Mouse (Mus musculus) heart, postnatal 25 days (tissue): ENCODE results near the gene Ikzf1. TPM values are rescaled to one million over a fixed set of nuclear protein-coding genes. Genes with fewer than 3 reads are reported as not detected.

ENCODE experiments used
- DNase-seq: peaks from one replicate; pipeline ENCODE4 v3.0.0; 2022; ENCODE audit warnings: low spot score
- intact Hi-C: fragments of 180-260 bp; cut with DNase I; formaldehyde crosslinking; loops from one replicate; pipeline ENCODE4 v1.15.1; 2025
- total RNA-seq, 2 experiments: library from RNA; stranded (reverse); gene quantifications; 2 replicates each; pipeline ENCODE4 v1.2.3; 2021

Gene Ikzf1
- total RNA-seq, 2 experiments from 2014 or later: 1.8 to 2.2 TPM

GRCm38 (mm10) chr11:11744222-11744621 lies 59.4 kb downstream of the Ikzf1 start:
- intact Hi-C loops: loop anchor here (5.0 kb wide), 1 partner anchor 187 kb away; no protein-coding TSS in a partner anchor
- no peak for DNase-seq

- no peak for DNase-seq
These were observed 66.3 kb downstream of the Ikzf1 start for GRCm38 (mm10) chr11:11751091-11751490.

DNA sequence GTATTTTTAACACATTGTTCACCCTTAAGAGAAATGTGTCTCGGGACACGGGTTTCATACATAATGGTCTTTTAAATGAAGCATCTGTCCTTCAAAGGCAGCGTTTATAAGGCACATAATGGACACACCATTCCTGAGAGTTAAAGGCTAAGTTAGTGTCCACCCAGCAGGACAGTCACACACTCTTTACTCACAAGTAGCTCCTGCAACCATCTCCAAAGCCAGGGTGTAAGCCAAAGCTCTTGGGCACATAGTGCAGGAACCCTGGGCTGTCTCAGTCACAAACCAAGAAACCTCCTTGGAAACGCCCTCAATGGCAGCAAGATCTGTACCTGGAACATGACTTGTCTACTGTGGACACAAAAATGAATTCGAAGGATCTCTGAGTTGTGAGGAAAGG lies 68.1 kb downstream of the Ikzf1 start:
- DNase-seq: no peak
- intact Hi-C loops: no loop called here

More at GRCm38 (mm10) chr11:11751091-11751490, 66.3 kb downstream of the Ikzf1 start:
- intact Hi-C loops: no loop called here

GRCm38 (mm10) chr11:11758121-11758520 lies 73.3 kb downstream of the Ikzf1 start:
- intact Hi-C loops: no loop called here
- DNase-seq: no peak

DNA sequence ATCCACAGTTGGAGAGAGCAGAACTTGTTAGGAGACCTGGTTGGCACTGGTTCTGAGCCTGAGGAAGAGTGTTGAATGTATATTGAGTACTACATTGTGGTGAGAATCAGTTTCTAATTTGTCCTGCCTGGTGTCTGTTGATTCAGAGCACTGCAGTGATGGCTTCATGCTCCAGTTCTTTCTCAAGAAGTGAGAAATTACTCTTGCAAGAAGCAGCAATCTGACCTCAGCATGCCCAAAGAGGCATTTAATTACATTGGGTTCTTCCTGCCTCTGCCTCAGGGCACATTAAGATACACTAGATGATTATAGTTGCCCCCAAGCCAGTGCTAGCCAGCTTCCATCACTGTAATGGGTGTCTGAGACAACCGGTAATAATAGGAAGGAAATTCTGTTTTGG lies 74.1 kb downstream of the Ikzf1 start:
- DNase-seq: no peak
- intact Hi-C loops: no loop called here

- intact Hi-C loops: no loop called here
- DNase-seq: no peak
These were observed 78.4 kb downstream of the Ikzf1 start for GRCm38 (mm10) chr11:11763211-11763666.

DNA sequence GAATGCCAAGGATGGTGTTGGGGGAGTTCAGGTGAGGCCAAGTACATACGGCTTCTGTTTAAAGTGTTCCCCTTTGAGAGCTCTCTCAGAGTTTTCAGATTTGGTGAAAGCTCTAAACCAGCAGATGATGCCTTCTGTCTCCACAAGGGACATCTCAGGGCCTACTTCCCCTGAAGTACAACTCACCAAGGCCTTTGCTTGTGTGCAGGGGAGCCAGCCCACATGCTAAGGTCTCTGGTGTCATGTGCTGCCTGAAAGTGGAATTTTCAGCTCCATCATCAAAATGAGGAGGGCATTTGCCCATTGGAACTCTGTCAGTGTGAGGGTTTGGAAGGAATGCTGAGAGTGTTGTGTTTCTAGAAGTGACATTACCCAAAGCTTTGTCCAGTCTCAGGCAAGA lies 80.6 kb downstream of the Ikzf1 start:
- no peak for DNase-seq
- intact Hi-C loops: no loop called here

DNA sequence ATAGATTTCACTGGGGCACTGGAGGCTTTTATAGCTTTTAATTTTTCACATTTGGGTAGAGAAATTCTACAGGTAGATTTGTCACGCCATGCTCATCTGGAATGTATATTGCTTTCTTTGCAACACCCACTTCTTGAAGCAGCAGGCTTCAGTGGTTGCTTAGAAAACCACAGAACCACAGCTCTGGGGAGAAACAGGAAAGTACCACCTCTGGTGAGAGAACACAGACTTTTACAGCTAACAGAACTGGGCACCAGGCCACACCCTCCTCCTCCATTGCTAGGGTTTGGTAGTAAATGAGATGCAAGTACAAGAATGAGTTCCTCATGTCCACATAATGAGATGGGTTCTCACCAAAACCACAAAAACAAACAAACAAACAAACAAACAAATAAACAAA lies 81.3 kb downstream of the Ikzf1 start:
- intact Hi-C loops: no loop called here
- DNase-seq: no peak

- no peak for DNase-seq
- intact Hi-C loops: no loop called here
These were observed 81.9 kb downstream of the Ikzf1 start for GRCm38 (mm10) chr11:11766736-11767135.

DNA sequence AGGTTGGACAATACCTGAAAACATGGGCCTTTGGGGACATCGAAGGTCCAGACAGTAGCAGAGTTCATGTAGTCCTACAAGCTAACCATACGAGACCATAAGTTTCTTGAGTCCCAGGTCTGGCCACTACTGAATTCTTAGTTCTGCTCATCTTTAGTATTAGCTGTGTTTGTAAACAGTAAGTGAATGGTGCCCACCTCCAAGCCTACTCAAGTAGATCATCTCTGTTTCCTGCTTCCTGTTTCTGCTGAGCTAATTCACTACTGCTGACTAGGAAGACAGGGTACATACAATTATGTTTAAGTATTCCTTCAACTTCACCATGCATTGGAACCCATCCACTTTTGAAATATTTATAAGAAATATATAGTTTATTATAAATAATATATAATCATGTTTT lies 83.3 kb downstream of the Ikzf1 start:
- DNase-seq: no peak
- intact Hi-C loops: no loop called here

DNA sequence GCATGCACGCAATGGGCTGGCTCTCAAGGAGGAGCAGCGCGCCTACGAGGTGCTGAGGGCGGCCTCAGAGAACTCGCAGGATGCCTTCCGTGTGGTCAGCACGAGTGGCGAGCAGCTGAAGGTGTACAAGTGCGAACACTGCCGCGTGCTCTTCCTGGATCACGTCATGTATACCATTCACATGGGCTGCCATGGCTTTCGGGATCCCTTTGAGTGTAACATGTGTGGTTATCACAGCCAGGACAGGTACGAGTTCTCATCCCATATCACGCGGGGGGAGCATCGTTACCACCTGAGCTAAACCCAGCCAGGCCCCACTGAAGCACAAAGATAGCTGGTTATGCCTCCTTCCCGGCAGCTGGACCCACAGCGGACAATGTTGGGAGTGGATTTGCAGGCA lies 84.5 kb downstream of the Ikzf1 start:
- intact Hi-C loops: no loop called here
- no peak for DNase-seq

- no peak for DNase-seq
- intact Hi-C loops: no loop called here
These were observed 85.9 kb downstream of the Ikzf1 start for GRCm38 (mm10) chr11:11770691-11771090.

DNA sequence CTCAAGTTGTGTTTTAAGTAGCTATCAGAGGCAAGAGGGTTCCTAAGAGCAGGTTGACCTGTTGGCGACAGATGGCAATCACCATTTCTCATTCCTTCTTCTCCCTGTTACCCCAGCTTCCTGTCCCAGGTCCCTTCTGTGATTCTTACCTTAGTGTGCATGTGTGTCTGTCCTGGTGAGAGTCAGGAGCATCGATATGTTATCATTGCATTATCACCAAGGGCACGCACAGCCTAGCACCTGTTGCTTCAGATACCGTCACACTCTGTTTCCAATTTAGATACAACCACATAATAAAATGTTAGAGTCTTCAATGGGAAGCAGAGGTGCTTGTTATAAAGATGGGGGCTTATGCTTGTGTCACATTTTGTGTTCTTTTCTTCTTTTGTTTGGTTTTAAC lies 87.4 kb downstream of the Ikzf1 start:
- intact Hi-C loops: no loop called here
- no peak for DNase-seq

- DNase-seq: no peak
- intact Hi-C loops: no loop called here
These were observed 89.6 kb downstream of the Ikzf1 start for GRCm38 (mm10) chr11:11774384-11774783.

GRCm38 (mm10) chr11:11774893-11775292 lies 90.1 kb downstream of the Ikzf1 start:
- DNase-seq: no peak
- intact Hi-C loops: no loop called here

DNA sequence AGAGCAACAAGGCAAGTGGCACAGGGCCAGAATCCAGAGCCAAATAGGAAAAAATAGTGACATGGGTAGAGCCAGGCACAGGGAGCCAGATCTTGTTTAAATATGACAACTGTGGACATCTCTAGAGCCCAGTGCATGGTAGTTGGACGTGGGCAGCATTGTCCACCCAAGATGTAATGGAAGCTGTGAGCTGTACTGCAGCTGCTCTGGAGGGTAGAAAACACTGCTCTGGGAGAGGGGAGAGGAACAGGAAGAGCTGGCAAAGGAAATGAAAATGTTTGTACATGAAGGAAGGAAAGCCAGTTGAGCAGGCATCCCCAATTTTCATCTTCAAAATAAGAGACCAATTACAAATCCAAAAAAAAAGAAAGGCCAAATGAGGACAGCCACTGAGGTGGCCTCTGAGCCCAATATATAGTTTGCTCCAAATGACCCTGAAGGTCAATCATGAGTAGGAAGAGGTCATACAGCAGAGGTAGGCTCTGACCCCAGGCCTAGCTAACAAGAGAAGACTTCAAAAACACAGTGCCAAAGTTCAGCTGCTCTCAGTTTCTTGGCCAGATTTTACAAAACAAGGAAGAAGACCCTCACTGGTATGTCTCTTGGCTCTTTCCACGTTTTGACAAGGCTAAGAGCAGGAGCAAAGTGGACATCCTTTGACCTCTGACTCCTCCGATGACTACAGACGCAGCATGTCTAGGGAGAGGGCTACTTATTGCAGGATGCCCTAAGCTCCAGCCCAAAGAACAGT lies 91.4 kb downstream of the Ikzf1 start:
- no peak for DNase-seq
- intact Hi-C loops: no loop called here

GRCm38 (mm10) chr11:11776822-11777174 lies 92.0 kb downstream of the Ikzf1 start:
- DNase-seq: no peak
- intact Hi-C loops: no loop called here

- DNase-seq: no peak
- intact Hi-C loops: no loop called here
These were observed 92.4 kb downstream of the Ikzf1 start for GRCm38 (mm10) chr11:11777246-11777645.

- intact Hi-C loops: no loop called here
- DNase-seq: no peak
These were observed 93.0 kb downstream of the Ikzf1 start for GRCm38 (mm10) chr11:11777796-11778195.

DNA sequence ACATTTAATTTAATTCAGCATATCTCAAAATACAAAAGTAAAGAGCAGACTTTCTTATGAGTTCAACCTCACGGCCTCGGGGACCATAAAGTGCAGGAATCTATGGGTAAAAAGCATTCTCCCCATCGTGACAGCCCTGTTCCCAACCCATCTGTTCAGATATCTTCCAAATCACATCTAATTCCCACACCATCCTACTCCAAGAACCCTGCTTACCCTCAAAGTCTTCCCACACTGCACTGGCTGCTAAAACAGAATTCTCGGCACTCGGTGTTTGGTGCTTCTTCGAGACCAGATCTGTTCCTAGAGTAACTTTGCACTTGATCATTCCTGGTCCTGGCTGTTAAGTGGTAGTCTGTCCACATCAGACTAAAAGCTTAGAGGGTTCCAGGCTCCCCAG lies 93.5 kb downstream of the Ikzf1 start:
- intact Hi-C loops: no loop called here
- no peak for DNase-seq

GRCm38 (mm10) chr11:11781728-11782127 lies 96.9 kb downstream of the Ikzf1 start:
- intact Hi-C loops: no loop called here
- DNase-seq: no peak

- intact Hi-C loops: no loop called here
- DNase-seq: no peak
These were observed 100.7 kb downstream of the Ikzf1 start for GRCm38 (mm10) chr11:11785457-11785856.
